Mouse (Mus musculus): ENCODE measurements around the gene Arf5.

The Arf5 gene

GRCm38 (mm10) chr6:28428290-28428689, 4.9 kb downstream of the Arf5 start, which contains the start of gene Gcc1:
Gene Gcc1, minus strand, starts transcription at chr6:28428390.
- DNase-seq (ENCODE audit: low read depth, low spot score), result no peak

- DNase-seq (ENCODE audit: low read depth, low spot score), result no peak
Observed at GRCm38 (mm10) chr6:28429870-28430269, 6.5 kb downstream of the Arf5 start.

GRCm38 (mm10) chr6:28430795-28431537, 7.6 kb downstream of the Arf5 start:
- DNase-seq (ENCODE audit: low read depth, low spot score), result no peak

- DNase-seq (ENCODE audit: low read depth, low spot score), result no peak
Observed at GRCm38 (mm10) chr6:28431538-28431855, 8.1 kb downstream of the Arf5 start.

- DNase-seq (ENCODE audit: low read depth, low spot score), result no peak
Observed at GRCm38 (mm10) chr6:28447937-28448336, 24.6 kb downstream of the Arf5 start.

GRCm38 (mm10) chr6:28449253-28449652, 25.9 kb downstream of the Arf5 start, which contains the start of gene Pax4:
Gene Pax4, minus strand, starts transcription at chr6:28449353.
- no peak for DNase-seq (ENCODE audit: low read depth, low spot score)

GRCm38 (mm10) chr6:28450481-28450880, 27.1 kb downstream of the Arf5 start:
- no peak for DNase-seq (ENCODE audit: low read depth, low spot score)

GRCm38 (mm10) chr6:28450977-28451376, 27.6 kb downstream of the Arf5 start:
- no peak for DNase-seq (ENCODE audit: low read depth, low spot score)

GRCm38 (mm10) chr6:28459221-28459668, 35.9 kb downstream of the Arf5 start:
- DNase-seq (ENCODE audit: low read depth, low spot score), result no peak

- peak; percentile 13 for DNase-seq (ENCODE audit: low read depth, low spot score)
Observed at GRCm38 (mm10) chr6:28460534-28460933, 37.2 kb downstream of the Arf5 start.

- no peak for DNase-seq (ENCODE audit: low read depth, low spot score)
Observed at GRCm38 (mm10) chr6:28464630-28465029, 41.3 kb downstream of the Arf5 start.

- DNase-seq (ENCODE audit: low read depth, low spot score), result no peak
Observed at GRCm38 (mm10) chr6:28470017-28470602, 46.8 kb downstream of the Arf5 start.

GRCm38 (mm10) chr6:28470621-28471020, 47.3 kb downstream of the Arf5 start:
- no peak for DNase-seq (ENCODE audit: low read depth, low spot score)

GRCm38 (mm10) chr6:28471284-28472035, 48.1 kb downstream of the Arf5 start:
- peak; percentile 25 for DNase-seq (ENCODE audit: low read depth, low spot score)

GRCm38 (mm10) chr6:28474211-28474610, 50.9 kb downstream of the Arf5 start:
- DNase-seq (ENCODE audit: low read depth, low spot score), result no peak

GRCm38 (mm10) chr6:28474839-28475238, 51.5 kb downstream of the Arf5 start, which contains the start of gene Snd1:
Gene Snd1, plus strand, starts transcription at chr6:28475139.
- DNase-seq (ENCODE audit: low read depth, low spot score), result no peak
